Mouse (Mus musculus) kidney, postnatal 25 days (tissue): ENCODE data around the gene Rgs9.
A peak's percentile ranks its signal among the peaks of the same experiment; 100 is the strongest.
"Not testable (repeated sequence)": the region's sequence is repeated elsewhere in the genome, so short reads cannot be mapped to it uniquely, and the experiment has no call there.

ENCODE experiments used
- DNase-seq, 2 experiments: peaks; one replicate each; pipeline ENCODE4 v3.0.0; 2021; ENCODE audit warnings: mixed read lengths in 2 of 2

The Rgs9 gene

DNA sequence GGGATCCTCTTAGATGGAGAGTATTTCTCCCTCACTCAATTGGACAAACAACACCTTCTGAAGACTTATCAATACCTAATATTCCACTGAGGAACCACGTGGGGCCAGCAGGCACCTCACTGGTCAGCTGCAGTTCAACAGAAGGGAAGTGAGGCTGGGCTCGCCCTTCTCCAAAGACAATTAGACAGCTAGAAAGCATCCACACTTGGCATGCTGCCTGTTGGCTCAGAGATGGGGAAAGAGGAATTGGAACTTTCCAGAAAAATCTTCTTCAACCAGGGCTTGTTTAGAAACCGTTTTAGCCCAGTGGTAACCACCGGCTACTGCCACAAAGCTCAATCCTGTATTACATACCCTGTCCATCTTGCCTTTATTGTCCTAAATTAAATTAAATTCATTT lies 4.4 kb upstream of the Rgs9 start:
- DNase-seq = peak; percentile 84 to 88

DNA sequence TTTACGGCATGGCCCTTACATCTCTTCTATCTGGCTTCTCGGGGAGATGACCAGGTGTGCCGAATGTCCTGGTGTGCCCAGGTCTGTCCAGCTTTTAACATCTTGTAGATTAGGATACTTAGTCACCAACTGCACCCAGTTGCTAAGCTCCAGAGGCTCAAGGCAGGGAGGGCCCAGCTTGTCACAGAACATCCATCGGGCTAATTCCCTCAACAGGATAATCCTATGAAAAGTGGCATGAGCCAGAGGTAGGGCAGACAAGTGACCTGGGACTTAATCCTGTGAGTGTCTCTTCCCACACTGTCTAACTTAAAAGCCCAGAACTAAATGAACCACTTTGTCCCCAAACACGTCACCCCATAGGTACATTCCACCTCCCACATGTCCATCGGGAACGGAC lies 898 bp downstream of the Rgs9 start:
- no peak for DNase-seq

DNA sequence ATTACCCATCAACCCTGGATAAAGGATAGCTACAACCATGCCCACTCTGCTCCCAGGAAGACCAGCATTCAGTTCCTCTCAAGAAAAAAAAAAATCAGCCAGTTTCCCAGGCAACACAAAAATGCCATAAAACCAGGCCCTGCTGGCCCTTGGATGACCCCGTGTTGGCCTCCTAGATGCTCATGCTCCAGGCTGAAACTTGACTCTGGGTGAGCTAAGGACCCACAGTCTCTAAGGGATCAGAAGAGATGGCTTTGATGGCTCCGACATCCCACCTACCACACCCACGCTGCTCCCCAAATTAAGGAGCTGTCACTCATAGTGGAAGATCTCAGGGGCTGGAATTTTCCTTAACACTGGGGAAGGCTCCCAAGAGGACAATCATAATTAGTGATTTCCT lies 5.9 kb downstream of the Rgs9 start:
- DNase-seq = peak in 1 of 2 experiments; percentile 10

DNA sequence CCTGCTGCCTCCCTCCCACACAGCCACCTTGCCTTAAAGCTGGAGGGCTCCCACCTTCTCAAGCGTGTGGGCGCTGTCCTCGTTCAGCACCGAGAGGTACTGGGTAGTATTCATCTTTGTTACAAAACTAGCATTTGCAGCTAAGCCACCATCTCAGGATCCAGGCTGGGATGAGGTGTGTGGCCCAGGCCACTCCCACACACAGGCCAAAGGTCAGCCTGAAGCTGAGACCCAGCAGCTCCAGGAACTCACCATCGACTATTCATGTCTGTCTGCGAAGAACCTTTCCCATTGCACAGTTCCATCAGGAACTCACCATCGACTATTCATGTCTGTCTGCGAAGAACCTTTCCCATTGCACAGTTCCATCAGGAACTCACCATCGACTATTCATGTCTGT lies 8.6 kb downstream of the Rgs9 start:
- not testable (repeated sequence) for DNase-seq

- no peak for DNase-seq
These were observed 13.1 kb downstream of the Rgs9 start for GRCm38 (mm10) chr11:109284811-109285210.

- no peak for DNase-seq
These were observed 19.7 kb downstream of the Rgs9 start for GRCm38 (mm10) chr11:109278186-109278585.

GRCm38 (mm10) chr11:109271399-109271798 lies 26.5 kb downstream of the Rgs9 start:
- DNase-seq = no peak

DNA sequence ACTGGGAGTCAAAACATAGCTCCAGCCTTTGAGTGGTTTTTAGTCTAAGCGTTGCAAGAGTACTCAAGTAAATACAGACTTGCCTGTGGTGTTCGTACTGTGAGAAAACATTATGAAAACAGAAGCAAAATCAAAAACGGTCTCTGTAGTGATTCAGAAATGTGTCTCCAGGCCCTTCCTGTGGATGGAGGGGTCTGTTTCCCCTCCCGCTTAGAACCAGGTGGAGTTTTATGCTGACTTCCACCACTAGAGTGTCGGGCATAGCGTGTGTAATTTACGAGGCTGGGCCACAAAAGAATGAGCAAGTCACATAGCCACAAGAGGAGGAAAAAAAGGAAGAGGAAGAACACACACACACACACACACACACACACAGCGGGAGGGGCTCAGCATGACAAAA lies 27.6 kb downstream of the Rgs9 start:
- no peak for DNase-seq

DNA sequence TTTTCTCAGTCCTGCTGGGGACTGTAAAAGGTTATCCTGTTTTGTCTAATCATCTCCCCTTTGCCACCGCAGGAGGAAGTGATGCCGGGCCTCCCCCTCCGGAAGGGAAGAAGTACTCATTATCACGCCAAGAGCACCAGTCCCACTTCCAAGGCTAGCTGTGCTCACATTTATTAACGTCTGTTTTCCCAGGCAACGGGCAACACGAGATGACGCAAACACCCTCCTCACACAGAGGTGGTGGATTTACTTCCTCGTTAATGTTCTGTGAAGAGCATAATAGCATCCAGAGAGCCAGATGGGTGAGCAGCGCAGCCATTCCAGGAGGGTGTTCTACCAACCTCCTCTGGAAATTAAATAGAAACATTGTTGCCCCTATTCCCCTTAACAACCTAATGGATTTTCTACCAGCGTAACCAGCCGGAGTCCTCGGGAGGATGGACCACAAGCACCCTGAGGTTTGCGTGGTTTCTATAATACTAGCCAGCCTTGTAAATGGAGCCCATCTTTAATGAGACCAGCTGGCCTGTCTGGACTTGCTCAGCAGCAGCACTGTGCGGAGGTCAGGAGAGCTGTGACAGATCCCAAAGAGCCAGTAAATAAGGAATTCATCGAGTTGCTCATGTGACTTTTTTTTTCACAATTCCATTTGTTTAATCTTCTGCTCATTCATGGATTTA lies 28.1 kb downstream of the Rgs9 start:
- no peak for DNase-seq

GRCm38 (mm10) chr11:109269283-109269661 lies 28.7 kb downstream of the Rgs9 start:
- DNase-seq = no peak

DNA sequence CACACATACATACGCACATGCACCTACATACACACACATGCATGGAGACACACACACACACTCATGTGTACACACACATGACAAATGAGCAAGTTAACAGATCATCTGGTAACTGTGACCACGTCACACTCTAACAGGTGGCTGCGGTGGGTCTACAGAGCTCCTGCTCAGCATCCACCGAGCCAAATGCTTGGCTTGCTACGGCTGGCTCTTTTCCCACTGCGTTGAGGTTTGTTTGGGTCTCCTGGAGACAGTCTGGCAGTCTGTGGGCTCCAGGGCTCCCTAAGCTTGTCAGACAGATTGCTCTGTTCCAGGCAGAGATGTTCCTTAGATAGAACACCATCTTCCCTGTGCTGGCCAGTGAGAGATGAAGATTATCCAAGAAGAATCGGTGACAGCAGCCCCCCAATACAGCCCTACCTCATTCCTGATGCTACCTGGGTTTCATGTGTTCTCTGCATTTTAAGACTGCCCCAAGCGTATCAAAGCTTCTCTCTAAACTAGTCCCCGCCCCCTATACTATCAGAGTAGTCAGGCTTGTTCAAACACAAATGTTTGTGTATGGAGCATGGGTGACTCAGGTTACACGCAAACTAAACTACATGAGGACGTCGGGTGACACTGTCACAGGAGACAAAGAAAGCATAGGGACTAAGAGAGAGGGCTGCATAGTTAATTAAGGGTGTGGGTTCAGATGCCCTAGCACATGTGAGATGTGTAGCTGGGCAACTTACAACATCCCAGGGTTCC lies 31.6 kb downstream of the Rgs9 start:
- DNase-seq = no peak

GRCm38 (mm10) chr11:109264159-109264768 lies 33.7 kb downstream of the Rgs9 start:
- DNase-seq = no peak

DNA sequence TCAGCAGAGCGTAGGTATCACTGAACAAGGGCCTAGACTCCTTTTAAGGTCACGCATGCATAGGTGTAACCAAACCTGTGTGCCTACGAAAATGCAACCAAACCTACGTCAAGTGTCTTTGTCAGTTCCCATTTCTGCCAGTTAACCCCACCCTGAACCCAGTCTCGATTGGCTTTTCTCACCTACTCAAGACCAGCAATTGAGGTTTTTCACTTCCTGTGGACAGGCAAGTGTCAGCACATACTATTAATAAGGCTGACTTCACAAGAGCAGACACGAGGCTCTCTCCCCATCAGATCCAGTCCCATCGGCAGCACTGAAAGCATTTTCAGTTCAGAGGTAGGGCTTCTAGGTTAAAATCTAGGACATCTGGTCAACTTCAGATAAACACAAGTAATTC lies 37.4 kb downstream of the Rgs9 start:
- no peak for DNase-seq

DNA sequence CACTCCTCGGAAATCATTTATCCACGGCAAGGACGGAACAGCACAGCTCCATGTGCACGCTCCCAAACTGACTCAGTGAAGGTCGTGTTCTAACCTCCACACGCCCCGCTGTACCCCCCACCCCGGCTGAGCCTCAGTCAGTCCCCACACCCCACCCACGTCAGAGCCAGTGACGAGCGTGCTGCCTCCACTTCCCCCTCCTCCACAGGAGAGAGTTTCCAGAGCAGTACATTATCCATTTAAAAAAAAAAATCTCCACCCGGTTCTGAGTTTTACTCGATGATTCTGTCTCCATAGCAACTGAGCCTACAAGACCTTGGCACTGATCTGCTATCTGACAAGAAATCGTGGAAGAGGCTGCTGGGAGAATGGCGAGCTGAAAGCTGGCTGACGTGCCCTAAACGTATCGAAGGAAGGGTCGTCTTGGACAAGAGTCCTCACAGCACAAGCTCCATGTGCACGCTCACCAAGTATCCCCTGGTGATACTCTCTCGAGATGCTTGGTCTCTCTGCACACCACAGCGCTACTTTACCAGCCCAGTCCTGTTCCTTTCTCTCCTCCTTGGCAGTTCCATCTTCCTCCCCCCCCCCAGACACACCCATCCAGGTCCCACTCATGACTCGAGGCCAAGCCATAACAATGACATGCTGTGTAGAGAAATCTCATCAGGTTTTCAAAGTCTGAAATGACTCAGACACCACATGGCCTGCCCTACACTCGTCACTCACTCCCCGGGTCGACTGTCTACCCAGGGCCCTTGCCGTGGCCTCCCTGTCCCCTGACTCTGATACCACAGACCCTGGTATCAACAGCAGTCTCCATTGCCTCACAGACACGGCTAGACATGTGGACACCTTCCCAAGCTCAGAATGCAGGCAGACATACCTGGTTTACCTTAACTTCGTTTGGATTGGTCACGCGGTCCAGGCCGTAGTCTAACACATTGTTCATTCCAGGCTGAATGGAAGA lies 38.7 kb downstream of the Rgs9 start:
- DNase-seq = no peak

DNA sequence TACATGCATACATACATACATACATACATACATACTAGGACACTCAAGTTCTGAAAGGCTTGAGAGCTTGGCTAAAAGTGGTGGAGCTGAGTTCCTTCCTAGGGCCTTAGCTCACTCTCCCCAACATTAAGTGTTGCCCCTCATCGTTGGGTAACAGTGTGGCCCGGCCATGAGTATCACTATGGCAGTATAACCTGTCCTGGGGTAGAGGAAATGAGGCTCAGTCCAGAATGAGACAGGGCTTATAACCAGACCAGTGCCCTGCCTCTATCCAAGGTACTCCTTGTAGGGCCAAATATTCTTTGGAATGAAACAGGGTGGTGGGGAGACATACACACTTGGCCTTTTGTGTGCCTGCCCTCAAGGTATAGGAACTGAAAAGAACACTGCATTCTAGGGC lies 40.1 kb downstream of the Rgs9 start:
- DNase-seq = peak in 1 of 2 experiments; percentile 13

GRCm38 (mm10) chr11:109255022-109255421 lies 42.9 kb downstream of the Rgs9 start:
- peak; percentile 12 to 43 for DNase-seq

- no peak for DNase-seq
These were observed 45.4 kb downstream of the Rgs9 start for GRCm38 (mm10) chr11:109252483-109252882.

DNA sequence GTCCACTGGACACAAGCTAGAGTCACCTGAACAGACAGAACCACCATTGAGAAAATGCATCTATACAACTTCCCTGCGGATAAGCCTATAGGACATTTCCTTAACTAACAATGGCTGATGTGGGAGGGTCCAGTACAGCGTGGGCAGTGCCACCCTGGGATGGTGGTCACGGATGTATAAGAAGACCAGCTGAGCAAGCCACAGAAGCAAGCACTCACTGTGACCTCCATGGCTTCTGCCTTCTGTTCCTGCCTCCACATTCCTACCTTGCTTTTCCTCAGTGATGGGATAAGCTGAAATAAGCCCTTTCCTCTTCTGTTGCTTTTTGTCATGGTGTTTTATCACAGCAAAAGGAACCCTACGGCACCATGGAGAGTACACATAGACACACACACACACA lies 47.4 kb downstream of the Rgs9 start:
- no peak for DNase-seq

GRCm38 (mm10) chr11:109246920-109247319 lies 51.0 kb downstream of the Rgs9 start:
- DNase-seq = no peak

DNA sequence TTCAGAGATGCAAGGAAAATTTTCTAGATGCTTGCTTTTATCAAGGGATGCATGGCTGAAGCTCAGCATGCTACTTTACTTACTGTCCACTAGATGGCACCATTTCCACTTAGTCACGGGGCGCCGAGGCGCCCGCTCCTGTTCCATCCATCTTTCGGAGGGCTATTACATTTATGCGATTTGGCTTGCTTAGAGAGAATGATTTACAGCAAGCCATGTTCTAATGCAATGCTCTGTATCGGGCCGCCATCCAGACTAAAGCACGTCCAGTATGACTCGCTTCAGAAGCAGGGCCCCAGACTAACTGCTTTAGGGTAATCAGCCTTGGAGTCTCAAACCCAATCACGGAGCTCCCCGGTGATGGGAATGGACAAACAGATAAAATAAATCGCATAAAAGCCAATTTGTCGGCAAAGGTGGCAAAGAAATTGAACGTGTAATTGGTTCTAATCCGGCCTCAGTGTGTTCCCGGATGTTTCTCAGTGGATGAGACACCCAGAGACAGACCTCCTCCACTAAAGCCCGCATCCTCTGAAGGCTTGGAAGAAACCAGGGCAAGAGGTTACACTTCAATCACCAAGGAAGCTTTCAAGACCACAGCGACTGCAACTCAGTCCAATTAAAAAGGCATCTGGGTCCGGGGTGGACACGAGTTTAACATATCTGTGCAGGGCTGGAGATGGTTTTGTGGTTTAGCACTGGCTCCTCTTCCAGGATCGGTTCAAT lies 53.1 kb downstream of the Rgs9 start:
- DNase-seq = peak; percentile 35 to 47

- DNase-seq = no peak
These were observed 57.8 kb downstream of the Rgs9 start for GRCm38 (mm10) chr11:109240126-109240525.

- DNase-seq = no peak
These were observed 59.3 kb downstream of the Rgs9 start for GRCm38 (mm10) chr11:109238671-109239070.
